Mouse (Mus musculus) heart, embryonic 13.5 days (tissue): ENCODE results near the gene Ank2. TPM values are rescaled to one million over a fixed set of nuclear protein-coding genes. Genes with fewer than 3 reads are reported as not detected.

Experiments used
- ATAC-seq: fragments of 200-750 bp; cut with Nextera tagmentation; 2 replicates; pipeline ENCODE4 v1.8.0; 2017; ENCODE audit warnings: moderate TSS enrichment; ENCODE audit not compliant: insufficient number of reproducible peaks, low FRiP score, low TSS enrichment; ENCODE audit errors: extremely low read depth
- H3K27ac ChIP-seq: fragments of 300-500 bp; sonication (generic); replicated peaks from 2 replicates; pipeline ENCODE4 v1.5.1; 2015; ENCODE audit warnings: moderate library complexity, mild to moderate bottlenecking, inconsistent platforms
- H3K27me3 ChIP-seq: fragments of 300-500 bp; sonication (generic); replicated peaks from 2 replicates; pipeline ENCODE4 v1.6.1; 2015; ENCODE audit warnings: mild to moderate bottlenecking, inconsistent platforms
- H3K36me3 ChIP-seq: fragments of 300-500 bp; sonication (generic); 2 replicates; pipeline ENCODE4 v1.6.1; 2015; ENCODE audit warnings: mild to moderate bottlenecking, inconsistent platforms
- H3K4me1 ChIP-seq: fragments of 300-500 bp; sonication (generic); 2 replicates; pipeline ENCODE4 v1.6.1; 2015; ENCODE audit warnings: inconsistent platforms
- H3K4me2 ChIP-seq: fragments of 300-500 bp; sonication (generic); 2 replicates; pipeline ENCODE4 v1.6.1; 2015; ENCODE audit warnings: inconsistent platforms, mild to moderate bottlenecking, moderate library complexity
- H3K4me3 ChIP-seq: fragments of 300-500 bp; sonication (generic); 2 replicates; pipeline ENCODE4 v1.5.1; 2015; ENCODE audit warnings: moderate library complexity, mild to moderate bottlenecking, inconsistent platforms
- H3K9ac ChIP-seq: fragments of 300-500 bp; sonication (generic); 2 replicates; pipeline ENCODE4 v1.6.1; 2015; ENCODE audit warnings: inconsistent platforms, mild to moderate bottlenecking, moderate library complexity
- H3K9me3 ChIP-seq: fragments of 300-500 bp; sonication (generic); 2 replicates; pipeline ENCODE4 v1.6.1; 2016; ENCODE audit warnings: inconsistent platforms
- WGBS: fragments of 180-500 bp; shearing (Covaris S2); methylation state at CpG from one replicate; pipeline ENCODE4 v1.1.7; 2015; ENCODE audit warnings: mixed read lengths; 5-methylcytosine and 5-hydroxymethylcytosine counted together
- polyA plus RNA-seq: library from polyadenylated mRNA; unstranded; fragments of >200 nt; fragmentation: Nextera tagmentation; extraction: Ambion mirVana; gene quantifications from 2 replicates; pipeline ENCODE4 v1.2.1, GENCODE M21; 2015

The Ank2 gene
- polyA plus RNA-seq, 1 experiment from 2014 or later = 27.6 TPM

DNA sequence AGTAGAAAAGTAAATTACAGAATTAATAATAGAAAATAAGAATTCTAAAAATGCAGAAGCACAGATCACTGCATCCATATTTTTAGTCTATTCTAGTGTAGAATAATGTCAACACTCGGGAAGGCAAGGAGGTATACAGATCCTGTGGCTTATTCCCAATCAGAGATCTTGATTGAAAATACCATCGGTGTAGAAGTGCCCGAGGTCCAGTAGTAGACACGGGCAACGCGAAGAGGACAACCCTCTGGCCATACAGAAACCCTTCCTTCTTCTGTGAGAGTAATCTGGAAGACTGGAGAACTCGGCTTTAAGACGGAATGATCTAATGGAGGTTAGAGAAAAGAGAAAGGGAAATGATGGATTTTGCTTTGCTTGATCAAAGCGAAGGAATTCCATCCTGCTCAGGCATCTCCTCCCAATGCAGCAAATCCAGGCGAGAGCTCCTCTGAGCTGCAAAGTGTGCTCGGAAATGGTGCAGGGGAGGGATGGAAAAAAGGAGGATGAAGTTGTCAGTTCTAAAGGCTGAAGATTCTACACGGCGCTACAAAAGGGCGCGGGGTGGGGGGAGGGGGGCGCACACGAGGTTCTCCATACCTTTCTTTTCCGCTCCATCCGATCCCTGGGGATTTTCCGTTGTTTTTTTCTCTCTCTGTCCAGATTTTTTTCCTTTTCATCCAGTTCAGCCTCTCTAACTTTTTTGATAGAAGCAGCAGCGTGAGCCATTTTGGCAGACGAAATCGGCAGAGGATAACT lies 337.9 kb downstream of the Ank2 start:
- Histone ChIP-seq H3K27me3 (peaks cover 44% of the 10 kb centered on the region), H3K9ac (peak overlapping the region; percentile 72), H3K9me3 (no peaks in the 10 kb centered on the region), H3K36me3 (no peaks in the 10 kb centered on the region), H3K27ac (no peak overlapping the region), H3K4me2 (peak overlapping the region; percentile 100), H3K4me1 (peaks cover 12% of the 10 kb centered on the region), H3K4me3 (peak overlapping the region; percentile 69)
- ATAC-seq = no peak
- 6% methylated on average over 23 of the region's 23 CpGs for whole genome bisulfite sequencing

DNA sequence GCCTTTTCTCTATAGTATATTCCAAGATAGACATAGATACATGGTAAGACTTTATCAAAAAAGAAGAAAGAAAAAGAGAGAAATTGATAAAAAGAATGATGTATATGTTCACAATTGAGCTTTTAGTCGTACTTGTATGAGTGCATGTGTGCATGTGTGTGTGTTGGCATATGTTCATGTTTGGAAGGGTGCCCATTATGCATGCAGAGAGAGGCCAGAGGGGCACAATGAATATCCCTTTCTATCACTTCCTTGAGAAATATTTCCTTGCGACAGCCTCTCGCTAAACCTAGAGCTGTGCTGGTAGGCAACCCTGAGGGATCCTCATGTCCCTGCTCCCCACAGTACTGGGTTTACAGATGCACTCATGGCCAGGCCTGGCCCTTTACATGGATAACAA lies 341.4 kb downstream of the Ank2 start:
- H3K9me3 ChIP-seq = no peaks in the 10 kb centered on the region
- H3K27me3 ChIP-seq = peaks cover 17% of the 10 kb centered on the region
- H3K4me3 ChIP-seq = no peak overlapping the region
- H3K9ac ChIP-seq = no peak overlapping the region
- H3K4me1 ChIP-seq = peaks cover 12% of the 10 kb centered on the region
- H3K27ac ChIP-seq = no peak overlapping the region
- WGBS = 80% methylated on average over 3 of the region's 3 CpGs
- no peak for ATAC-seq
- H3K36me3 ChIP-seq = no peaks in the 10 kb centered on the region
- H3K4me2 ChIP-seq = no peak overlapping the region

DNA sequence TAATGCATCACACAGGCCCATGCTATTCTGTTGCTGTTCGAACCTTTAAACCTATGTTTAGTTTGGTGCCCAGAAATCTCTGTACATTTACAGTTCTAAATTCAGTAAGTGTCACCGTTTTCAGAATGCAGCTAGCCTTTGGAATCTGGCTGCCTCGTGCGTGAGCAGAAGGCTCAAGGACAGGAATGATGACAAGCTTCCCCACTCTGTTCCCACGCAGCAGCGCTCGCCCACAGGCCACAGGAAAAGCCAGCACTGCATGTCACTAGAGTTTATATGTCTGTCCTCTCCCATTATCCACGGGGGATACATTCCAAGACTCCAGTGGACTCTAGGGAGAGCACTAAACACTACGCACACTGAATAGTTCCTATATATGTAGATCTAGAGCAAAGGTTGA lies 343.1 kb downstream of the Ank2 start:
- Histone ChIP-seq H3K4me1 (peaks cover under 1% of the 10 kb centered on the region; the same call in 1 of the 2 replicates), H3K9ac (no peak overlapping the region), H3K36me3 (no peaks in the 10 kb centered on the region), H3K27me3 (peaks cover 3% of the 10 kb centered on the region; the same call in 1 of the 2 replicates), H3K4me2 (no peak overlapping the region), H3K4me3 (no peak overlapping the region), H3K27ac (no peak overlapping the region), H3K9me3 (no peaks in the 10 kb centered on the region)
- WGBS = 56% methylated on average over 9 of the region's 9 CpGs
- ATAC-seq = no peak

DNA sequence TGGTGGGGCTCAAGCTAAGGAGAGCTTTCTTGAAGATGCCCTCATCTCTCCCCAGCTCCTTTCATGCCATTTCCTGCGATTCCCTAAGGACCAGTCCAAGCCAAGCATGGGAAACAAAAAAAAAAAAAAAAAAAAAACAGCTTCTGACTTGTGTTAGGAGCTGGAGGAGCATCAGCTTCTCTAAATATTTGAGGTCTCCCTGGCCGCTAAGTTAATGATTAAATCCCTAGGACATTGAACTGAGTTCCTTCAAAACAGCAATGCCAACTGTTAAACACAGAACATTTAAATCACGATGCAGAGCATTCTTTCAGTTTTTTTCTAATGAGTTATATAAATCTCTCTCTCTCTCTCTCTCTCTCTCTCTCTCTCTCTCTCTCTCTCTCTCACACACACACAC lies 345.3 kb downstream of the Ank2 start:
- H3K9ac ChIP-seq = no peak overlapping the region
- no peaks in the 10 kb centered on the region for H3K36me3 ChIP-seq
- no peak overlapping the region for H3K27ac ChIP-seq
- H3K4me3 ChIP-seq = no peak overlapping the region
- ATAC-seq = no peak
- WGBS = 72% methylated on average over 3 of the region's 3 CpGs
- no peaks in the 10 kb centered on the region for H3K9me3 ChIP-seq
- H3K27me3 ChIP-seq = no peaks in the 10 kb centered on the region
- no peaks in the 10 kb centered on the region for H3K4me1 ChIP-seq
- no peak overlapping the region for H3K4me2 ChIP-seq

DNA sequence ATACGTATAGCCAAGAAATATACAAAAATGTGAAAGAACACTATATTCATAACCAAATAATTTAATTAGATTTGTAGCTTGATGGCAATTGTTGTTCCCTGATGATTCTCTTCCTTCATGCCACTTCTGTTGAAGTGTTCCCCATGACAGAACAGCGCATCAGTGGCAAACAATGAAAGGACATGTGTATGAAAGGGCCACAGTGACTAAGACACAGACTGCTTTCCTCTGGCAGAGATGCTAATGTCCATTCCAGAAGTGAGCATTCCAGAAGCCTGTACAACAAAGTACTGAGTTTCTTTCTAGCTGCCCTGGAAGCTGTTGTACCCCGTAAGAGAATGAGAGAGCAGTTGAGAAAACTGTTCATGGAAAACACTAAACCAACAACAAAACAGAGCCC lies 345.7 kb downstream of the Ank2 start:
- Histone ChIP-seq H3K4me2 (no peak overlapping the region), H3K36me3 (no peaks in the 10 kb centered on the region), H3K27me3 (no peaks in the 10 kb centered on the region), H3K4me1 (no peaks in the 10 kb centered on the region), H3K27ac (no peak overlapping the region), H3K9me3 (no peaks in the 10 kb centered on the region), H3K4me3 (no peak overlapping the region), H3K9ac (no peak overlapping the region)
- ATAC-seq = no peak
- WGBS = 81% methylated on average over 3 of the region's 3 CpGs

DNA sequence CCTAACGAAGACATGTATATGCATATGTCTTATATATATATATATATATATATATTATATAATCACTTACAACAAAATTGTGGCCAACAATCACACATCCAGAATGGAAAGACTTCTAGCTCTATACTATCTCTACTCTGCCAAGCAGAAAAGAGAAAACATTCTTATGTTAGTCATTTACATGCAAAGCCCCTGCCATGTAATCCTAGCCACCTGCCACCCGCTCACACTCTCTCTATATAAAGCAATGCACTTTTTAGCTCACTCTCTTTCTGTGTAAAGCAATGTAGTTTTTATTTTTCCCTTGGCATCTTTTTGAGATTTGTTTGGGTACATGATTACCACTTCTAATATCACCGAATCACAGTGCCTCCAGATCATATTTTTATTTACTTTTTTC lies 350.5 kb downstream of the Ank2 start:
- no peaks in the 10 kb centered on the region for H3K4me1 ChIP-seq
- H3K27me3 ChIP-seq = no peaks in the 10 kb centered on the region
- WGBS = 84% methylated on average over 3 of the region's 3 CpGs
- H3K4me2 ChIP-seq = no peak overlapping the region
- no peak overlapping the region for H3K27ac ChIP-seq
- no peaks in the 10 kb centered on the region for H3K9me3 ChIP-seq
- H3K36me3 ChIP-seq = no peaks in the 10 kb centered on the region
- no peak overlapping the region for H3K9ac ChIP-seq
- no peak for ATAC-seq
- H3K4me3 ChIP-seq = no peak overlapping the region

DNA sequence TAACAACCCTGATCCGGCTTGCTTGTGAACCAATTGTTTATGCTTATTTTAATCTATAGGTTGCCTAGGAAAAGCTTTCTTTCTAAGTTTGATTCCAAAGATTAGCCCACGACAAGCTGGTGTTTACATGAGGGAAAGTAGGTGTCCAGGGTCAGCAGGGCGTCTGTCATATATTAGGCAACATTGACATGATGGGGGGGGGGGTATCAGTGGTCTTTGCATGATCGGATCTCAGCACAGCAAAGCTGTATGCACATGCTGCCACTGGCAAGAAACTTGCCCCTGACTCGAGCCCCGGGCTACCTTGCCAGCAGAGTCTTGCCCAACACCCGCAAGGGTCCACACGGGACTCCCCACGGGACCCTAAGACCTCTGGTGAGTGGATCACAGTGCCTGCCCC lies 358.6 kb downstream of the Ank2 start:
- no peak overlapping the region for H3K4me2 ChIP-seq
- no peaks in the 10 kb centered on the region for H3K4me1 ChIP-seq
- H3K9me3 ChIP-seq = no peaks in the 10 kb centered on the region
- no peaks in the 10 kb centered on the region for H3K36me3 ChIP-seq
- H3K9ac ChIP-seq = no peak overlapping the region
- ATAC-seq = no peak
- no peaks in the 10 kb centered on the region for H3K27me3 ChIP-seq
- no peak overlapping the region for H3K4me3 ChIP-seq
- 82% methylated on average over 9 of the region's 9 CpGs for WGBS
- H3K27ac ChIP-seq = no peak overlapping the region

DNA sequence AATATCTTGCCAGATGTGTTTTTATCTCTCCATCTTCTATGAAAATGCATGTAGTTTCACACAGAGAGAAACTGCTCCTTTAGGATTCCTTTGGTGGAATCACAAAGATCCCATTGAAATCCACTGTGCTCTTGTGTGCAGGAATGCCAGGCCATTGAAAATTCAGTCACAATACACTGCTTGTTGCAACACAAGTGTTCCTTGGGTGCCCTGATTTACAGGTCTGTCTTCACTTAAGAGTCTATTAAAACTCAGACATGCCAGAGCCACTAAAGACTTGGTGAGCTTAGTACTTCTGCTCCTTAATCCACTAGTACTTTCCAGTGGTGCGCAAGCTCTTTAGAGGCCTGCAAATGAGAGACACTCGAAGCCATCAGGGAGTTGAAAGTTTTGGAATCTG lies 359.5 kb downstream of the Ank2 start:
- Histone ChIP-seq H3K27ac (no peak overlapping the region), H3K27me3 (no peaks in the 10 kb centered on the region), H3K36me3 (no peaks in the 10 kb centered on the region), H3K4me1 (no peaks in the 10 kb centered on the region), H3K9ac (no peak overlapping the region), H3K4me3 (no peak overlapping the region), H3K9me3 (no peaks in the 10 kb centered on the region), H3K4me2 (no peak overlapping the region)
- 59% methylated on average over 2 of the region's 2 CpGs for WGBS
- no peak for ATAC-seq

DNA sequence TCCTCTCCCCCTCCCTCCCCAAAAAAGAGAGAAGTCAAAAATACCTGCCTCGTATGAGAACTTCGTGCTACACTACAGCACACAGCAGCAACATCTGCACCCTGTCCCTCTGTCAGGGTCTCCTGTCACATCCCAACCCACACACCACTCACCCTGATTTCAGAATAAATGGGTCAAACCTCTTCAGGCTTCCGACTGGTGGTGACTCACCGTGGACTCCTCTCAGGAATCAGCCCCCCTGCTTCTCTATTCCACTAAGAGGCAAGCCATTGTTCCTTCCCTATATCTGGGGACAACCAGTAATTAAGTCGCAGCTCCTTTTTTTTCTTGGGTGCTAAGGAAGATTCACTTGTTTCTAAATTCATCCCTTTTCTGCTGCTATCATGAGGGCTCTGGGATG lies 361.6 kb downstream of the Ank2 start:
- Histone ChIP-seq H3K27ac (no peak overlapping the region), H3K4me2 (no peak overlapping the region), H3K27me3 (no peaks in the 10 kb centered on the region), H3K9me3 (no peaks in the 10 kb centered on the region), H3K4me3 (no peak overlapping the region), H3K4me1 (no peaks in the 10 kb centered on the region), H3K9ac (no peak overlapping the region), H3K36me3 (no peaks in the 10 kb centered on the region)
- WGBS = 45% methylated on average over 5 of the region's 5 CpGs
- no peak for ATAC-seq

DNA sequence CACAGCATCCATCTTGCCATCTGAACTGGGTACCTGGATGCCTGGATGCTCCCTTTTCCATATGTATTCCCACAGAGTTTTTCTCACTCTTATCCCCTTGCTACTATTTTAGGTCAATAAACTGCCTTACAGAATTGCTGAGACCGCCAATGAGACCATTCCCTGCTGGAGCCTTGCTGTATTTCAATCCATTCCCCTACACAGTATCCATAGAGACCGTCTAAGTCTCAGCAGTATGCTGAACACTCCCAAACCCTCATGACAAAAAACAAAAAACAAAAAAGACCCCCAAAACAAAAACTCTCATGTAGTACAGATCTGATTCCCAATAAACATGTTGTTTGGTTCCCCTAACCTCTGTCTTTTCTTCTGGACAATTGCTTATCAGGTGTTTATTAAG lies 365.1 kb downstream of the Ank2 start:
- no peak overlapping the region for H3K27ac ChIP-seq
- H3K9ac ChIP-seq = no peak overlapping the region
- 72% methylated on average over 2 of the region's 2 CpGs for WGBS
- no peak overlapping the region for H3K4me2 ChIP-seq
- no peak for ATAC-seq
- no peaks in the 10 kb centered on the region for H3K4me1 ChIP-seq
- no peaks in the 10 kb centered on the region for H3K9me3 ChIP-seq
- H3K4me3 ChIP-seq = no peak overlapping the region
- no peaks in the 10 kb centered on the region for H3K36me3 ChIP-seq
- no peaks in the 10 kb centered on the region for H3K27me3 ChIP-seq

DNA sequence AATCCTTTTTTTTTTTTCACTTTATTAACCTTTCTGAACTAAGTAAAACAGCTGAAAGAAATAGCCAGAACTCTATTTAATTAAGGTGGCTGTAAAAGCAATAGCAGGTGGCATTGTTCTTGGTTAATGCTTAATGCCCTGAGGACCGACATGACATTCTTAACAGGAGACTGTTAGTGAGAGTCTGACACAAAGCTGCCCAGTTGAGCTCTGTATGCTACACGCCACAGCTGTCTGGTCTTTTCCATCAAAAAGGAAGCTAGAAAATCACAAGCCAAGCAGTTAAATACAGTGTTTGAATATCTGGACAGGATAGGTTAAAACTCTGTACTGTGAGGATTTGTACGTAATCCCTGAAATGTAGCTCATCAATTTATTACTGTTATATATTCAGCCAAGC lies 368.1 kb downstream of the Ank2 start:
- Histone ChIP-seq H3K9me3 (no peaks in the 10 kb centered on the region), H3K9ac (no peak overlapping the region), H3K36me3 (no peaks in the 10 kb centered on the region), H3K4me2 (no peak overlapping the region), H3K27ac (no peak overlapping the region), H3K4me3 (no peak overlapping the region), H3K4me1 (no peaks in the 10 kb centered on the region), H3K27me3 (no peaks in the 10 kb centered on the region)
- 65% methylated on average over 3 of the region's 3 CpGs for WGBS
- ATAC-seq = no peak

DNA sequence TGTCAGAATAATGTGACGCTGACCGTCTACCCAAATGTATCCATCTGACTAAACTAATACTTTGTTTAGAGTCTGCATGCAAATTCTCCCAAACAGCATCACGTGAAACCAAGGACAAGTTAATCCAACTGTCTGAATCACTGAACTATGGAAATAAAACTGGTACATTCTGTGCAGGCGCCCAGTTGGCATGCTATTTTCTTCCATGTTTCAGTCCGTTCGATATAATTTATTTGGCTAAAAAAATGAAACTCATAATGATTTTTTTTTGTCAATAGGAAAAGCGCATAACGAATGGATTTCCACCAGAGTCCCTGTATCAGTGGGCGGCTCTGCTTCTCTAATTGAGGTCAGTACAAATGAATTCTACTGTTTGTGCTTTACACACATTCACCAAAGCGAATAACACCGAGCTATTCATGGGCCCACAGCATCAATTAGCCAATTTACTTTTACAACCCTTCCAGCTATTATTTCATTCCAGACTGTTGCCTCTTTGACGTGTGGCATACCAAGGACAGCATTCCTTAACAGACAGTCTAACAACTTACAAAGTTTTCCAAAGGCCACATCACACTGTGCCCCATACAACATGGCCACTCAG lies 368.9 kb downstream of the Ank2 start:
- Histone ChIP-seq H3K36me3 (no peaks in the 10 kb centered on the region), H3K4me3 (no peak overlapping the region), H3K27me3 (no peaks in the 10 kb centered on the region), H3K4me1 (peaks cover 3% of the 10 kb centered on the region), H3K9me3 (no peaks in the 10 kb centered on the region), H3K27ac (no peak overlapping the region), H3K9ac (no peak overlapping the region), H3K4me2 (no peak overlapping the region)
- no peak for ATAC-seq
- WGBS = 86% methylated on average over 12 of the region's 12 CpGs
